Mouse (Mus musculus): ENCODE results near the gene 4932438H23Rik. TPM values are rescaled to one million over a fixed set of nuclear protein-coding genes. Genes with fewer than 3 reads are reported as not detected.
"Not testable (repeated sequence)": the region's sequence is repeated elsewhere in the genome, so short reads cannot be mapped to it uniquely, and the experiment has no call there.

4932438H23Rik gene
- polyA plus RNA-seq, 1 experiment from 2014 or later, result 0.60 TPM

- no peak overlapping the region for H3K9ac ChIP-seq (replicated peaks)
- no peak overlapping the region for H3K4me2 ChIP-seq (replicated peaks)
- H3K36me3 ChIP-seq, result no peaks in the 10 kb centered on the region
- H3K27me3 ChIP-seq, result peaks cover 4% of the 10 kb centered on the region; the same call in 1 of the 2 replicates
- H3K4me1 ChIP-seq, result peaks cover 24% of the 10 kb centered on the region
- no peak overlapping the region for H3K27ac ChIP-seq (replicated peaks)
- H3K4me3 ChIP-seq, result no peak overlapping the region
- ATAC-seq (replicated peaks), result no peak
- H3K9me3 ChIP-seq, result no peaks in the 10 kb centered on the region
- WGBS, result 94% methylated on average over 11 of the region's 11 CpGs
These were observed 2.9 kb upstream of the 4932438H23Rik start for GRCm38 (mm10) chr16:91097858-91098257.

- Histone ChIP-seq H3K4me2 (replicated peaks) (no peak overlapping the region), H3K9ac (replicated peaks) (no peak overlapping the region), H3K27me3 (no peaks in the 10 kb centered on the region), H3K36me3 (no peaks in the 10 kb centered on the region), H3K4me1 (peaks cover 25% of the 10 kb centered on the region), H3K9me3 (no peaks in the 10 kb centered on the region), H3K4me3 (no peak overlapping the region), H3K27ac (replicated peaks) (no peak overlapping the region)
- 40% methylated on average over 4 of the region's 4 CpGs for WGBS
- ATAC-seq (replicated peaks), result no peak
These were observed 2.1 kb upstream of the 4932438H23Rik start for GRCm38 (mm10) chr16:91096984-91097506.

- Histone ChIP-seq H3K4me1 (peaks cover 25% of the 10 kb centered on the region), H3K4me2 (replicated peaks) (no peak overlapping the region), H3K27ac (replicated peaks) (no peak overlapping the region), H3K27me3 (no peaks in the 10 kb centered on the region), H3K4me3 (no peak overlapping the region), H3K9me3 (no peaks in the 10 kb centered on the region), H3K9ac (replicated peaks) (no peak overlapping the region), H3K36me3 (no peaks in the 10 kb centered on the region)
- WGBS, result 92% methylated on average over 2 of the region's 2 CpGs
- no peak for ATAC-seq (replicated peaks)
These were observed 1.1 kb upstream of the 4932438H23Rik start for GRCm38 (mm10) chr16:91096016-91096415.

GRCm38 (mm10) chr16:91086642-91087306 is 8.1 kb downstream of the 4932438H23Rik start:
- no peak overlapping the region for H3K9ac ChIP-seq (replicated peaks)

GRCm38 (mm10) chr16:91085239-91085825 is 9.6 kb downstream of the 4932438H23Rik start:
- 47% methylated on average over 17 of the region's 17 CpGs for WGBS
- Histone ChIP-seq H3K4me2 (replicated peaks) (peak overlapping the region; percentile 34), H3K36me3 (no peaks in the 10 kb centered on the region), H3K4me3 (peak overlapping the region; percentile 6; the same call in 1 of the 2 replicates), H3K27ac (replicated peaks) (no peak overlapping the region), H3K9ac (replicated peaks) (no peak overlapping the region), H3K27me3 (peaks cover 4% of the 10 kb centered on the region; the same call in 1 of the 2 replicates), H3K9me3 (no peaks in the 10 kb centered on the region), H3K4me1 (peaks cover 19% of the 10 kb centered on the region)
- peak; percentile 59 for ATAC-seq (replicated peaks)

More at GRCm38 (mm10) chr16:91086642-91087306, 8.1 kb downstream of the 4932438H23Rik start:
- Histone ChIP-seq H3K27ac (replicated peaks) (no peak overlapping the region), H3K27me3 (no peaks in the 10 kb centered on the region; the same call in 1 of the 2 replicates), H3K9me3 (no peaks in the 10 kb centered on the region), H3K4me3 (no peak overlapping the region), H3K4me2 (replicated peaks) (no peak overlapping the region), H3K36me3 (no peaks in the 10 kb centered on the region), H3K4me1 (peaks cover 16% of the 10 kb centered on the region)
- no peak for ATAC-seq (replicated peaks)
- 81% methylated on average over 4 of the region's 4 CpGs for WGBS

GRCm38 (mm10) chr16:91084307-91085238 is 10.3 kb downstream of the 4932438H23Rik start:
- Histone ChIP-seq H3K4me2 (replicated peaks) (peak overlapping the region; percentile 34), H3K9me3 (no peaks in the 10 kb centered on the region), H3K27ac (replicated peaks) (no peak overlapping the region), H3K9ac (replicated peaks) (no peak overlapping the region), H3K4me1 (peaks cover 19% of the 10 kb centered on the region), H3K27me3 (peaks cover 4% of the 10 kb centered on the region; the same call in 1 of the 2 replicates), H3K36me3 (no peaks in the 10 kb centered on the region), H3K4me3 (peak overlapping the region; percentile 6; the same call in 1 of the 2 replicates)
- peak; percentile 69 for ATAC-seq (replicated peaks)
- 64% methylated on average over 21 of the region's 21 CpGs for WGBS

- no peak overlapping the region for H3K4me3 ChIP-seq
- no peak overlapping the region for H3K27ac ChIP-seq (replicated peaks)
- no peak overlapping the region for H3K9ac ChIP-seq (replicated peaks)
- no peak for ATAC-seq (replicated peaks)
- WGBS, result 58% methylated on average over 4 of the region's 4 CpGs
- H3K27me3 ChIP-seq, result peaks cover 4% of the 10 kb centered on the region; the same call in 1 of the 2 replicates
- H3K4me2 ChIP-seq (replicated peaks), result no peak overlapping the region
- peaks cover 19% of the 10 kb centered on the region for H3K4me1 ChIP-seq
- H3K9me3 ChIP-seq, result no peaks in the 10 kb centered on the region
- no peaks in the 10 kb centered on the region for H3K36me3 ChIP-seq
These were observed 11.8 kb downstream of the 4932438H23Rik start for GRCm38 (mm10) chr16:91083002-91083646.

- Histone ChIP-seq H3K9ac (replicated peaks) (no peak overlapping the region), H3K4me3 (no peak overlapping the region), H3K27me3 (peaks cover 4% of the 10 kb centered on the region; the same call in 1 of the 2 replicates), H3K9me3 (no peaks in the 10 kb centered on the region), H3K27ac (replicated peaks) (no peak overlapping the region), H3K36me3 (no peaks in the 10 kb centered on the region), H3K4me1 (peaks cover 19% of the 10 kb centered on the region), H3K4me2 (replicated peaks) (no peak overlapping the region)
- ATAC-seq (replicated peaks), result peak; percentile 68; the same call in 1 of the 2 replicates
- WGBS, result 20% methylated on average over 10 of the region's 12 CpGs
These were observed 13.4 kb downstream of the 4932438H23Rik start for GRCm38 (mm10) chr16:91081508-91081907.

GRCm38 (mm10) chr16:91076180-91076579 is 18.7 kb downstream of the 4932438H23Rik start:
- no peaks in the 10 kb centered on the region for H3K9me3 ChIP-seq
- ATAC-seq (replicated peaks), result no peak
- no peak overlapping the region for H3K9ac ChIP-seq (replicated peaks)
- H3K4me2 ChIP-seq (replicated peaks), result no peak overlapping the region
- no peaks in the 10 kb centered on the region for H3K36me3 ChIP-seq
- H3K27ac ChIP-seq (replicated peaks), result no peak overlapping the region
- no peak overlapping the region for H3K4me3 ChIP-seq
- 82% methylated on average over 5 of the region's 5 CpGs for WGBS
- no peaks in the 10 kb centered on the region for H3K4me1 ChIP-seq
- H3K27me3 ChIP-seq, result peaks cover 4% of the 10 kb centered on the region; the same call in 1 of the 2 replicates

- H3K4me2 ChIP-seq (replicated peaks); ATAC-seq (replicated peaks); H3K4me3 ChIP-seq; H3K4me1 ChIP-seq; H3K27me3 ChIP-seq; H3K27ac ChIP-seq (replicated peaks); H3K9me3 ChIP-seq; H3K36me3 ChIP-seq; H3K9ac ChIP-seq (replicated peaks): not testable (repeated sequence)
- WGBS, result 87% methylated on average over 8 of the region's 8 CpGs
These were observed 19.5 kb downstream of the 4932438H23Rik start for GRCm38 (mm10) chr16:91075423-91075822.

GRCm38 (mm10) chr16:91073163-91073892 is 21.6 kb downstream of the 4932438H23Rik start:
- 35% methylated on average over 24 of the region's 24 CpGs for WGBS
- Histone ChIP-seq H3K36me3 (no peaks in the 10 kb centered on the region), H3K27ac (replicated peaks) (no peak overlapping the region), H3K27me3 (no peaks in the 10 kb centered on the region), H3K9ac (replicated peaks) (no peak overlapping the region), H3K4me2 (replicated peaks) (no peak overlapping the region), H3K4me3 (no peak overlapping the region), H3K9me3 (no peaks in the 10 kb centered on the region), H3K4me1 (peaks cover 5% of the 10 kb centered on the region)
- peak; percentile 98 for ATAC-seq (replicated peaks)

All from forebrain, embryonic 15.5 days (tissue).